Mouse (Mus musculus): ENCODE measurements at regions not wholly inside any gene's neighbourhood (a gene's known extent, or its start where the extent isn't known, plus 50 kb on each side); places are given as distances from the start of the nearest gene placed in this dataset.

GRCm38 (mm10) chr4:153693881-153694280 lies 211.3 kb upstream of the Ajap1 start:
- DNase-seq (ENCODE audit: low read depth, low spot score): no peak
- H3K9me3 ChIP-seq (replicated peaks; ENCODE audit: insufficient read depth, low read length): no peaks in the 10 kb centered on the region
- H3K4me1 ChIP-seq (ENCODE audit: control insufficient read depth in 1 of 2, insufficient read depth in 2 of 2, low read length in 2 of 2): no peaks in the 10 kb centered on the region
- no peak overlapping the region for H3K27ac ChIP-seq (ENCODE audit: control insufficient read depth, low read depth, low read length)
- TF ChIP-seq BHLHE40 (IDR thresholded peaks at IDR 0.05; ENCODE audit: borderline replicate concordance, low read depth, low read length) (no peak), USF2 (IDR thresholded peaks at IDR 0.05; ENCODE audit: borderline replicate concordance in 1 of 2, insufficient read depth in 1 of 2, low read depth in 1 of 2, low read length in 2 of 2) (no peak), POLR2A (IDR thresholded peaks at IDR 0.05; ENCODE audit: control insufficient read depth in 1 of 2, insufficient read depth in 1 of 2, low read depth in 1 of 2, low read length in 2 of 2, poor library complexity in 1 of 2) (no peak), ETS1 (IDR thresholded peaks at IDR 0.05; ENCODE audit: low read depth, low read length) (no peak), RAD21 (IDR thresholded peaks at IDR 0.05; ENCODE audit: low read depth, low read length) (no peak), MAFK (IDR thresholded peaks at IDR 0.05; ENCODE audit: borderline replicate concordance, low read depth, low read length) (no peak), HCFC1 (IDR thresholded peaks at IDR 0.05; ENCODE audit: low read depth, low read length) (no peak), E2F4 (IDR thresholded peaks at IDR 0.05; ENCODE audit: borderline replicate concordance, low read depth, low read length) (no peak), USF1 (IDR thresholded peaks at IDR 0.05; ENCODE audit: low read depth, low read length) (no peak), RCOR1 (IDR thresholded peaks at IDR 0.05; ENCODE audit: low read depth, low read length) (no peak), NELFE (IDR thresholded peaks at IDR 0.05; ENCODE audit: low read depth, low read length) (no peak), TCF12 (IDR thresholded peaks at IDR 0.05; ENCODE audit: low read depth, low read length) (no peak), KAT2A (conservative IDR thresholded peaks at IDR 0.05; ENCODE audit: low read depth, low read length) (no peak)
- H3K27me3 ChIP-seq (ENCODE audit: control insufficient read depth in 1 of 2, insufficient read depth in 2 of 2, low read length in 2 of 2): no peaks in the 10 kb centered on the region
- H3K79me2 ChIP-seq (ENCODE audit: control insufficient read depth, insufficient read depth, low read length, poor library complexity): no peaks in the 10 kb centered on the region
- H3K9ac ChIP-seq (ENCODE audit: control insufficient read depth, low read depth, low read length, poor library complexity, severe bottlenecking): no peak overlapping the region
- no peak overlapping the region for H3K4me3 ChIP-seq (ENCODE audit: control insufficient read depth in 1 of 2, insufficient read depth in 1 of 2, low read depth in 2 of 2, low read length in 2 of 2)
- no peaks in the 10 kb centered on the region for H3K36me3 ChIP-seq (ENCODE audit: control insufficient read depth in 1 of 2, insufficient read depth in 2 of 2, low read length in 2 of 2)

- no peaks in the 10 kb centered on the region for H3K36me3 ChIP-seq (ENCODE audit: control insufficient read depth in 1 of 2, insufficient read depth in 2 of 2, low read length in 2 of 2)
- no peak overlapping the region for H3K27ac ChIP-seq (ENCODE audit: control insufficient read depth, low read depth, low read length)
- H3K4me3 ChIP-seq (ENCODE audit: control insufficient read depth in 1 of 2, insufficient read depth in 1 of 2, low read depth in 2 of 2, low read length in 2 of 2): no peak overlapping the region
- TF ChIP-seq USF1 (IDR thresholded peaks at IDR 0.05; ENCODE audit: low read depth, low read length) (no peak), KAT2A (conservative IDR thresholded peaks at IDR 0.05; ENCODE audit: low read depth, low read length) (no peak), ETS1 (IDR thresholded peaks at IDR 0.05; ENCODE audit: low read depth, low read length) (no peak), CHD1 (IDR thresholded peaks at IDR 0.05; ENCODE audit: low read depth, low read length) (no peak), TCF12 (IDR thresholded peaks at IDR 0.05; ENCODE audit: low read depth, low read length) (no peak), MAFK (IDR thresholded peaks at IDR 0.05; ENCODE audit: borderline replicate concordance, low read depth, low read length) (no peak), MYB (IDR thresholded peaks at IDR 0.05; ENCODE audit: low read depth, low read length) (no peak), MXI1 (IDR thresholded peaks at IDR 0.05; ENCODE audit: low read depth, low read length) (no peak), CTCF (IDR thresholded peaks at IDR 0.05 in 2 of 3, conservative IDR thresholded peaks at IDR 0.05 in 1 of 3; ENCODE audit: control insufficient read depth in 1 of 3, insufficient read depth in 1 of 3, low read depth in 2 of 3, low read length in 3 of 3, poor library complexity in 1 of 3, severe bottlenecking in 1 of 3) (no peak), UBTF (IDR thresholded peaks at IDR 0.05; ENCODE audit: borderline replicate concordance, insufficient read depth, low read depth, low read length) (no peak), POLR2AphosphoS2 (IDR thresholded peaks at IDR 0.05; ENCODE audit: low read length) (no peak), MYC (IDR thresholded peaks at IDR 0.05; ENCODE audit: low read depth, low read length) (no peak), ZKSCAN1 (IDR thresholded peaks at IDR 0.05; ENCODE audit: low read depth, low read length) (no peak), USF2 (IDR thresholded peaks at IDR 0.05; ENCODE audit: borderline replicate concordance in 1 of 2, insufficient read depth in 1 of 2, low read depth in 1 of 2, low read length in 2 of 2) (no peak), GATA1 (IDR thresholded peaks at IDR 0.05; ENCODE audit: low read depth, low read length) (no peak), EP300 (IDR thresholded peaks at IDR 0.05; ENCODE audit: low read depth in 1 of 2, low read length in 2 of 2) (no peak), E2F4 (IDR thresholded peaks at IDR 0.05; ENCODE audit: borderline replicate concordance, low read depth, low read length) (no peak), NELFE (IDR thresholded peaks at IDR 0.05; ENCODE audit: low read depth, low read length) (no peak)
- H3K9me3 ChIP-seq (replicated peaks; ENCODE audit: insufficient read depth, low read length): no peaks in the 10 kb centered on the region
- H3K9ac ChIP-seq (ENCODE audit: control insufficient read depth, low read depth, low read length, poor library complexity, severe bottlenecking): no peak overlapping the region
- H3K27me3 ChIP-seq (ENCODE audit: control insufficient read depth in 1 of 2, insufficient read depth in 2 of 2, low read length in 2 of 2): no peaks in the 10 kb centered on the region
- H3K79me2 ChIP-seq (ENCODE audit: control insufficient read depth, insufficient read depth, low read length, poor library complexity): no peaks in the 10 kb centered on the region
- DNase-seq (ENCODE audit: low read depth, low spot score): no peak
- H3K4me1 ChIP-seq (ENCODE audit: control insufficient read depth in 1 of 2, insufficient read depth in 2 of 2, low read length in 2 of 2): no peaks in the 10 kb centered on the region
Observed at GRCm38 (mm10) chr4:153696426-153697040, 213.9 kb upstream of the Ajap1 start.

Data from MEL (cell line).